Mouse (Mus musculus) embryonic fibroblast, embryonic 13.5 days (primary cell): ENCODE measurements around the gene Unc119.

Source experiments
- CTCF ChIP-seq: IDR thresholded peaks from 2 replicates; pipeline ENCODE4 v1.5.1; 2011; ENCODE audit warnings: mild to moderate bottlenecking, control low read depth, low read length, moderate library complexity, borderline replicate concordance; ENCODE audit not compliant: insufficient read depth
- POLR2A ChIP-seq: IDR thresholded peaks from 2 replicates; pipeline ENCODE4 v1.6.1; 2011; ENCODE audit warnings: low read depth, mild to moderate bottlenecking, control low read depth, low read length, moderate library complexity

DNA sequence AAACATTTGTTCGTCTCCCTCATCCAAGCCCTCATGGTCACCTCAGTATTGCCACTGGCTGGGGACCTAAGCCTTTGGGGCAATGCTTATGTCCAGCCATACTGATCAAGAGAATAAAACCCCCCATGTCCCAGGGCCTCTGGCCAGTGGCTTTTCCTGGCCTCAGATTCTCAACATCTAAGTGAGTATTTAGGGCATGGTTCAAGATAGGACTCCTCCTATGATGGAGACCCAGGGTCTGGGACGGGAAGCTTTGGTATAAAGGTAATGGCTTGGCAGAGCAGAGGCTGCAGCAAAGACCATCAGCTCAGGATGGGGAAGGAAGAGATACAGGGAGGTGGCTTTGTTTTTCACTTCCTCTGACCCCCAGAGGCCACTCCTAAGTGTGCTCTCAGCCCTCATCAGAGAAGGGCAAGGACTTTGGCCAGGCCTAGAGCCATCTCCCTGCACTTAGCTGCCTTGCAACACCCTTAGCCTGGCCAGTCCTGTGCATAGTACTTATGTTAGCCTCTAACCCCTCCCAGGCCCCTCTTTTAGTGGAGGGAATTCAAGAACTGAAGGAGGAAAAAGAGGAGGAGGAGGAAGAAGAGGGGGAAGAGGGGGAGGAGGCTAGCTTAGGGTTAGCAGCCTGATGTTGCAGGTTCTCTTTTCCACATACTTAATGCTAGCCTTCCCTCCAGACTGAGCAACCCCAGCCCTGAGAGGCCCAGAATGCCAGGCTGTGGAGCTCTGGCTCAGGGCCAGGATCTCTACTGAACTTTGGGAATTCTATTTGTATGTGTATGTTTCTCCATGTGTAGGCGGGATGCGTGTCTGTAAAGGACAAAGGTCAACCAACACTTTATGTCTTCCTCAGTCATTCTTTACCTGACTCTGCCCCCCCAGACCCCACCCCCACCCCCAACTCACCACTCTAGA, 6.4 kb downstream of the Unc119 start:
- TF ChIP-seq CTCF (no peak), POLR2A (no peak)
